Mouse (Mus musculus) heart, embryonic 12.5 days (tissue): ENCODE data around the gene Aftph. TPM values are rescaled to one million over a fixed set of nuclear protein-coding genes. Genes with fewer than 3 reads are reported as not detected.
A peak's percentile ranks its signal among the peaks of the same experiment; 100 is the strongest.

Experiments
- ATAC-seq: fragments of 200-750 bp; cut with Nextera tagmentation; 2 replicates; pipeline ENCODE4 v1.8.0; 2017; ENCODE audit warnings: moderate TSS enrichment, moderate library complexity; ENCODE audit not compliant: insufficient number of reproducible peaks, low FRiP score
- H3K27ac ChIP-seq: fragments of 300-500 bp; sonication (generic); 2 replicates; pipeline ENCODE4 v1.5.1; 2016; ENCODE audit warnings: mild to moderate bottlenecking, moderate library complexity; ENCODE audit not compliant: poor library complexity, severe bottlenecking
- H3K27me3 ChIP-seq: fragments of 300-500 bp; sonication (generic); replicated peaks from 2 replicates; pipeline ENCODE4 v1.6.1; 2016; ENCODE audit warnings: mild to moderate bottlenecking, moderate library complexity
- H3K36me3 ChIP-seq: fragments of 300-500 bp; sonication (generic); 2 replicates; pipeline ENCODE4 v1.6.1; 2016; ENCODE audit warnings: mild to moderate bottlenecking, moderate library complexity
- H3K4me1 ChIP-seq: fragments of 300-500 bp; sonication (generic); replicated peaks from 2 replicates; pipeline ENCODE4 v1.6.1; 2016; ENCODE audit warnings: mild to moderate bottlenecking
- H3K4me2 ChIP-seq: fragments of 300-500 bp; sonication (generic); 2 replicates; pipeline ENCODE4 v1.6.1; 2016; ENCODE audit warnings: mild to moderate bottlenecking, moderate library complexity
- H3K4me3 ChIP-seq: fragments of 300-500 bp; sonication (generic); 2 replicates; pipeline ENCODE4 v1.5.1; 2016; ENCODE audit warnings: mild to moderate bottlenecking
- H3K9ac ChIP-seq: fragments of 300-500 bp; sonication (generic); 2 replicates; pipeline ENCODE4 v1.6.1; 2016; ENCODE audit warnings: mild to moderate bottlenecking, moderate library complexity
- H3K9me3 ChIP-seq: fragments of 300-500 bp; sonication (generic); replicated peaks from 2 replicates; pipeline ENCODE4 v1.6.1; 2016; ENCODE audit warnings: mild to moderate bottlenecking, moderate library complexity
- WGBS: fragments of 180-500 bp; shearing (Covaris S2); methylation state at CpG from one replicate; pipeline ENCODE4 v1.1.7; 2016; 5-methylcytosine and 5-hydroxymethylcytosine counted together
- polyA plus RNA-seq: library from polyadenylated mRNA; unstranded; fragments of >200 nt; fragmentation: Nextera tagmentation; extraction: Ambion mirVana; gene quantifications from 2 replicates; pipeline ENCODE4 v1.2.1, GENCODE M21; 2016

The Aftph gene
- polyA plus RNA-seq, 1 experiment from 2014 or later, result 12.4 TPM

DNA sequence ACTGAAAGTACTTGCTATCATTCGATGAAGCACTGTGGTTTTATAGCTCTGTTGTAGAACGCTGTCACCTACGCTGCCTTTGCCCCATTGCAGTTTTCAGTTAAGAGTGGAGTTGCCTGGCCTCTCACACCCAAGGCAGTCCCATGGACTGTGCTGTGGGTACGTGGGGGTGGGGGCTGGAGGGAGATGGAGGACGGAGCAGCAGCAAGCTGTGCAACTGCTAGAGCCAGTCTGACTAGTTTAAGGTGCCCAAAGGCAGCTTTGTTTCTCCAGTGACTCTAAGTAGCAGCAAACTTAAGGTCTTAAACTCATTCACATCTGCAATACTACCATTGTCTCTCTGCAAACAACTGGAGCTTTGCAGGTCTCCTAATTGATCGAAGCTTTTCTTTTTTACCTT is 105.7 kb downstream of the Aftph start:
- 0 out of 2 replicates have a peak overlapping the region, but pooled peaks have one; percentile 13 for H3K4me3 ChIP-seq
- H3K27ac ChIP-seq, result peak overlapping the region; percentile 81
- no peaks in the 10 kb centered on the region for H3K36me3 ChIP-seq
- no peak for ATAC-seq
- peak overlapping the region; percentile 58 for H3K4me2 ChIP-seq
- no peaks in the 10 kb centered on the region for H3K27me3 ChIP-seq
- WGBS, result 44% methylated on average over 6 of the region's 6 CpGs
- H3K4me1 ChIP-seq, result peaks cover 49% of the 10 kb centered on the region
- no peaks in the 10 kb centered on the region for H3K9me3 ChIP-seq
- peak overlapping the region; percentile 58 for H3K9ac ChIP-seq

Other genes starting within 250 kb of the Aftph start
- gene Sertad2, start 198.3 kb downstream of the Aftph start, polyA plus RNA-seq, result 32.2 and 33.1 TPM in 2 replicates
- 55.1 and 55.3 TPM in 2 replicates for gene Lgalsl, start 89.5 kb upstream of the Aftph start, polyA plus RNA-seq